Mouse (Mus musculus) adipocyte (in vitro differentiated cells): Measurements from ENCODE around the gene Tmc5.

Experiments
- DNase-seq: peaks from one replicate; pipeline ENCODE4 v3.0.0-alpha.2; 2016; ENCODE audit warnings: low spot score

Tmc5 gene

DNA sequence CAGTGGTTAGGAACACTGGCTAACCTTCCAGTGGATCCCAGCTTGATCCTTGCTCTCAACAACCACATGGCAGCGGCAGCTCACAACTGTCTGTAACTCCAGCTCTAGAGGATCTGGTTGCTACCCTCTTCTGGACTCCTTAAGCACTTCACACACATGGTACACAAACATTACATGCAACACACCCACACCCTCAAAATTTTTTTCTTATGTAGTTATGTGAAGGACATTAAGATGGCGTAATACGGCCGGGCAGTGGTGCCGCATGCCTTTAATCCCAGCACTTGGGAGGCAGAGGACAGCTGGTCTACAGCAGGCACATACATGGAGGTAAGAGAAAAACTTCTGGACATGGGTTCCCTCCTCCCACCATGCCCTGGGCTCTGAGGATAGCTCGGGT is 99.0 kb downstream of the Tmc5 start:
- DNase-seq, result no peak

DNA sequence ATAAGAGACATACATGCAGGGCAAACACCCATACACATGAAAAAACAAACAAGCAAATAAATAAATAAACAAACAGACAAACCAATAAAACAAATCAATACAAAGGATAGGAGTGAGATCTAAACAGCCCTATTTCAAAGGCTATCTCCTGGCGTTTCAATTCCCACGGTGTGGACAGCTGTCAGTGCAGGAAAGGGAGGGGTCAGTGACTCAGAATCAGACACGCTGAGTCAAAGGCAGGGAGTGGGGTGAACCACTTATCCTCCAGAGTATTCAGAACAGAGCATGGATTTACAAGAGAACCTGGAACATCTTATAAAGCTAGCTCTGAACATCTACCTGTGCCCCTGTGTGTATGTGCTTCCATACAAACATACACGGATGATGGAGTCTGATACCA is 100.1 kb downstream of the Tmc5 start:
- no peak for DNase-seq

DNA sequence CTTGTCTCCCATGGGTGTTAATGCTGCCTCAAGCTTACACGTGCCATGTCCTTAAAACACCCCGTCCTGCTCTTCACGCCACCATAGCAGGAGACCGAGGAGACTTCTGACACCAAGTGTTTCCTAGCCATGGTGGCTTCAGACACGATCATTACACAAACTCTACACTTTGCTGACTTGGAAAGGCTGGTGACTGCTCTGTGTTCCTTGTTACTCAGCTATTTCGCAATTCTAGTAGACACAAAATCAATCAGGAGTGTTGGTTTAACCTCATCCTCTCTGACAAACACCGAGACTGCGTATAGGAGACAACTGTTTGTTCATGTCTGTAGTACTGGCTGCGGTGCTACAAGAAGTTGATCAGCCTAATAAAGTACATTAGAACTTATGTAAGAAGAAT is 101.8 kb downstream of the Tmc5 start:
- DNase-seq, result peak; percentile 66

DNA sequence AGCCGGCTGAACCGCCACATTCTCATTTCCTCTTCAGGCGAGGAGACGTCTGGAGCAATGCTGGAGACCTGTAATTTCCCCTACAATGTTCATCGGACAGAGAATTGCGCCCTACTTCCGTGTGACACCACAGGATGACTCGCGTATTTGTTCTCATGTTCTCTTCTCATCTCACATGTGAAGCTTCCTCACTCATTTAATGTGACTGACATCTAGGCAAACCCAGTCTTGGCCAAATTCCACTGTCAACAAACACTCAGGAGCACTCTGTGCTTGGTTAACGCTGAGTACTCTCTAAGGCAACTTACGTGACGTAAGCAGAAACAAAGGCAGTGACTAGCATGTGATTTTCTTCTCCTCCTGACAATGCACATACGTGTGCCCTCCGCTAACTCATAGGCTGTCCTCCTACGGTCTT is 106.1 kb downstream of the Tmc5 start:
- DNase-seq, result peak; percentile 50

DNA sequence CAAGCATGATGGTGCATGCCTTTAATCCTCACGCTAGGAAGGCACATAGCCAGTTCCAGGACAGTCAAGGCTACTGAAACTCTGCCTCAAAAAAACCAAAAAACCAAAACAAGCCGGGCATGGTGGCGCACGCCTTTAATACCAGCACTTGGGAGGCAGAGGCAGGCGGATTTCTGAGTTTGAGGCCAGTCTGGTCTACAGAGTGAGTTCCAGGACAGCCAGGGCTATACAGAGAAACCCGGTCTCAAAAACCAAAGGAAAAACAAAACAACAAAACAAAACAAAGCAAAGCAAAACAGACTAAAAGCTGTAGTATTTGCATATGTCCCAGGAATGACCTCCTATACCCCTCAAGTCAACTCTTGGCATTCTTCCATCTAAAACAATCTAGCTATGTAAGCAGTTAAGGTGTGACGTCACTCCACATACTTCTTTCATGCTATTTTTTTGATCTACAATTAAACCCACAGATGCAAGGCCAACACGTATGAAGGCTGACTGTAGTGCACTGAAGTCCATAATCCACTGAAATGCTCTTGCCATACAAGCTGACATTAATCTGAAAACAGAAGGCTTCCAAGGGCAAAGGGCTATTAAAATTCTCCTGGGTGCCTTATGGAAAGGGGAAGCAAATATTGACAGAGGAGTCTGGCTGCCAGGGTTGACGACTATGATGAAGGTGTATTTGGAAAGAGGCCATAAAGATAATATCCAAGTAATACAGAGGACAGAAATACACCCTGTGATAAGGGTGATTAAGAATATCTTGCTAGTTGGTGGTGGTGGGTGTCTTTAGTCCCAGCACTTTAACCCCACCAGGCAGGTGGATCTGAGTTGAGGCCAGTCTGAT is 107.1 kb downstream of the Tmc5 start:
- DNase-seq, result no peak

DNA sequence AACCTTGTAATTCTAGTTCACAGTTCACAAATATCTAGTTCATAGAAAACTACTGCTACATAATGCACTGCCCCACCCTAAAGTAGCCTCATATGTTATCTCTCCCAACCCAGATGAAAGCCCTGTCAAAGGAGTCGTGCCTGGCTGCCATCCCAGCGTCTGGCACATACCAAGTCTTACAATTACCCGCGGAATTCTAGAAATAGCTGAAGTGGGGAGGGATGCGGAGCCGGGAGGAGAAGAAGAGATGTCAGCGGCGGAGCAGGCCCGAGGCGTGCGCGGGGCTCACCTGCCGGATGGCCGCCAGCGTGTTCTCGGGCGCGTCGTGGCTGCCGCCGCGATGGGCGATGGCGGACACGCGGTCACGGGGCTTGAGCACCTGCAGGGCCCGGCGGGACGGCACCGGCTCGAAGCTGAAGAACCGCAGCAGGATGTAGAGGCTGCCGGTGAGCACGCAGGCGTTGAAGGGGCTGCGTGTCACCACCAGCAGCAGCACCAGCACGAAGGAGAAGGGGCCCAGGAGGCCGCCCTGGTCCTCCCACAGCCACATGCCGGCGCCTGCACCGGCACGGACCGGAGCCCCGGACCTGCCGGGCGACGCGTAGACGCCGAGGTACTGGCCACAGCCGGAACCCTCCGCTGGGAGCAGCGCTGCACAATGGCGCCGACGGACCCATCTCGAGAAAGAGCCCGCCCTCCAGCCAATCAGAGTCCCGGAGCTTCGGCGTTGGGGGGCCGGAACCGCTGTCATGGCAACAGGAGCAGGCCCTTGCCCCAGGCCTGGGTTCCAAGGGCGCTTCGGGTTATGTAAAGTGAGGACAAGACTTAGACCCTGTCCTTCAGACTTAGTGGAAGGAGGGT is 108.2 kb downstream of the Tmc5 start, which contains the start of gene Gde1:
Gde1 (minus strand) TSS at position 678 of the 861 bp plus-strand sequence.
- DNase-seq, result peak; percentile 79

DNA sequence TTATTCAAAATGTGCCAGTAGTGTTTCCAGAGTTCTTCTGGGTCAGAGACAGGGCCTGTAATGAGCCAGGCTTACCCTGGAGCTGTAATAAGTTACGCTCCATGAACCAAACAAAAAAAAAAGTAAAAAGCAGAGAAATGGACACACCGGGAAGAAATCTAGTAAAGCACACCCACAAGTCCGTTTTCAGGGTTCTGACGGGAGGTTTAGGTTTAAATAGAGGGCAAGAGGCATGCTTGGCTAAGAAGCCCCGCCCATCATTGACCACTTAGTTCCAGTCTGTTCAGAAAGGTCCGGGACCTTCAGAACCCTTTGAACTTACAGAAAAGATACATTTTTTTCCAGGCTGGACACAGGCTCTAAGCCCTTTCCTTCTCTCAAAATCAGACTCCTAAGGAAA is 109.0 kb downstream of the Tmc5 start:
- DNase-seq, result no peak

DNA sequence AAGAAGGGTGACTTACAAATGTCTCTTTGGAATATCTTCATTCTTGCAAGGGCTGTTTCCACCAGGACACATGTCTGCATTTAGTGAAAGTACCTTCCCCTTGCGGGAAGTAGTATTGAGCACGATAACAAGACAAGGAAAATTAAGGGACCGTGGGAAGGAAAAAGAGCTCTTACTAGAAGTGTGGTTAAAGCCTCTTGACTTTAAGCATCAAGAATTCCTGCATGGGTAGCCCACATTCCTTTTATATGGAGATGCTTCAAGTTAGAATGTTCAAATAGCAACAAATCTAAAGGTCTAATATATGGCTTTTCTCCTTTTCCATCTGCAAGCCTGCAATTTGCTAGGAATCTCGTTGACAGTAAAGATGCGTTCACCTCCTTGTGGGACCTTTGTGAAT is 109.4 kb downstream of the Tmc5 start:
- DNase-seq, result no peak

DNA sequence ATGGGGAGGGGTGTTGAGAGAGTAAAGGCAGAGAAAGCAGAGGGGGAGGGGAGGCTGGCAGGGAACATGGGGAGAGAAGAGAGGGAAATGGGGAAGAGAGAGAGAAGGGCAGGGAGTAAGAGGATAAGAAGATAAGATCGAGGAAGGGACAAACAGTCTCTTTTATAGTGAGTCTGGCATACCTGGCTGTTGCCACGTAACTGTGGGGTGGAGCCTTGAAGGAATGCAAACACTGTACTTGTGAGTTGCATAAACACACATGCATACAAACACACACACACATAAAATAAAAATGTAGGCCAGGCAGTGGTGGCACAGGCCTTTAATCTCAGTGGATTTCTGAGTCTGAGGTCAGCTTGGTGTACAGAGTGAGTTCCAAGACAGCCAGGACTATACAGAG is 110.1 kb downstream of the Tmc5 start:
- no peak for DNase-seq

DNA sequence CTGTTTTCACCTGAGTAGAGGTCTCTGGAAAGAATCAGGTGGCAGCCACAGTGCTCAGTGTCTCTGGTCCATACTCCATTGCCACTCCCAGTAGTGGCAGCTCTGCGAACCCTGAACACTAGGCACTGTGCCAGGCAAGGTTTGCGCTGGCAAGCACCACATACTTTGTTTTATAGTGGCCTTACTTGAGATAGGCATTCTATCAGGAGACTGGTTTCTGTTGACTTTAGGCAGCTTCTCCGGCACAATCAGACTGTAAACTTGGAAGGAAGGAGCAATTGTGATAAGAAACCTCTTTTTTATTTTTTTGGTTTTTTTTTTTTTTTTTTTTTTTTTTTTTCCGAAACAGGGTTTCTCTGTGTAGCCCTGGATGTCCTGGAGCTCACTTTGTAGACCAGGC is 110.9 kb downstream of the Tmc5 start:
- DNase-seq, result no peak

DNA sequence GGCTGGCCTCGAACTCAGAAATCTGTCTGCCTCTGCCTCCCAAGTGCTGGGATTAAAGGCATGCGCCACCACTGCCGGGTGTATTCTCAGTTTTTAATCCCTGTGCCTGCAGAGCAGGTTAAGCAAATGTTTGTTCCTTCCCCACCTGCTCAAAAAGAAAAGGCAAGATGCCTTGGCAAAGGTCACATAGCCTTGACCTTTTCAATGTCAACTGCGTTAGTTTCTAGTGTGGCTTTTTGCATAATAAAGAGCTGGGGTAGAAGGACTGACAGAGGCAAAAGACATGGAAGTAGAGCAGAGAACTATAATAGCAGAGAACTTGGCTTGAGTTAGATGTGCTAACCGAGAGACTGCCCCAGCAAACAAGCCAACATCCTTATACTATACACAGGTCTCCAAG is 113.7 kb downstream of the Tmc5 start:
- no peak for DNase-seq

DNA sequence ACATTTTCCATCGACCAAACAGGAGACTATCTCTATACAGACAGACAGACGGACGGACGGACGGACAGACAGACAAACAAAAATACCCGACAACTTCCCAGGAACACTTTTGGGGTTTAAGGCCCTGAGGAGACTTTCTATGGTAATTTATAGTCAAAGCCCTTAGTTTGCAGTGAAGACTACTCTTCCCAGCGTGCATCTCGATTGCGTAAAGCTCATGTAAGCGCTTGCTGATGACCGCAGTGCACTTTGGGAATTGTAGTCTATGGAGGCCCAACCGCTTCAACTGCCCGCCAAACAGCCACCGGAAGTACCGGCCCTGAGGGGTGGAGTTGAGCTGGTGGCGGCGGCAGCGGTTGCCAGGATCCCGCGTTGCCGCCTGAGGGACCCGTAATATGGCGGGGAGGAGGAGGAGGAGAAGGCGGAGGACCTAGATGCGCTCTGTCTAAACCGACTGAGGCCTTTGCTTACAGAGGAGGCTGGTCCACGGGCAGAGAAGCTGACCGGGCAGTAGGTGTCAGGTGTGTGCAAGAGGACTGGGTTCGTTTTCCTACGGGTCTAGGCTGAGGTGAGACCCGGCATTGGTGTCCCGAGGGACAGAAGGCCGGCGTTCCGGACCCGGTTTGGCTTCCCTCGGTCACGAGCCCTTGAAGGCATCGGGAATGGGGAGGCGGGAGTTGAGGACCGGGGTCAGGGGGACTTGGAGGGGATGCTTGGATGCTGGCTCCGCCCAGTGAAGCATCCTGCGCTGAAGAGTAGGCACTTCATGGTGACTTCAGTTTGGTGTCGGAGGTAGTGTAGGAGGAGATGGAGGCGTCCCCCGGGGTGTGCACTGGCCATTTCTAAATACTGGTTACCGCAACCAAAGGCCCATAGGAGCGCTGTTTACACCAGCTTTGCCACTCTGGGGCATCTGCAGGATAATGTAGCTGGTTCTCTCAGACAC is 115.4 kb downstream of the Tmc5 start, which contains the start of gene Ccp110:
Ccp110 (plus strand) TSS at position 325 of the 946 bp plus-strand sequence.
- DNase-seq, result peak; percentile 94

DNA sequence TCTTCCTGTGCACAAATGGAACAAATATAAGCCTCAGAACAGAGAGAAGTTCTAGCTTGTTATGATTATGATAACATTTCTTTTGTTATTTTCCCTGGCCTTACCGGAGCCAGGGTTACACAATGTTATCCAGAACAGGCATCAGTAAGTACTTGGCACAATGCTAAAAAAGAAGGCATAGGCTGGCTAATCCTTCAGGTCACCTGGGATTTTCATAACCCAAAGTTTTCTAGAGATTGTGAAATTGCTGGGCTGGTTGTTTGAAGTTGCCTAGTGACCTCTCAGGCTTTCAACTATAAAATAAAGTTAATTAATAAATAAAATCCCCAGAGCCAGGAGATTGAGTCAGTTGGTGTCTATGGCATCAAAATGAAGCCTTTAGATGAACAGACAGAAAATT is 117.8 kb downstream of the Tmc5 start:
- no peak for DNase-seq

DNA sequence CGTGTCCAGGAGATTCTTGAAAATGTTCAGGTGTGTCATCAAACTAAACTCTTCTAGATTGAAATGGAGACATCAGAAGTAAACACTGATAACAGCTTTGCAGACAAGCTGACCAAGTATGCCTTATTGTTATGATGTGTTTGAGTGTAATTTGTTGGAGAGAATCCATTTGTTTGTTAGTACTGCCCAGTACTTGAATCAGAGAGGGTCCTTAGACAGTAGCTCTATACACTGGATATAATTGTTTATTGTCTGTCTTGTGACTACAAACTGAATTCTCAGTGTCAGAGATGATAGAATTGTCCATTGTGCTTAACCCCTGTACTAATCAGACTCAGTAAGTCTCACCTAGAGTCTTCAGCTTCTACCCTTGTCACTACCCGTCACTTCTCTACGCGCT is 121.0 kb downstream of the Tmc5 start:
- DNase-seq, result no peak

DNA sequence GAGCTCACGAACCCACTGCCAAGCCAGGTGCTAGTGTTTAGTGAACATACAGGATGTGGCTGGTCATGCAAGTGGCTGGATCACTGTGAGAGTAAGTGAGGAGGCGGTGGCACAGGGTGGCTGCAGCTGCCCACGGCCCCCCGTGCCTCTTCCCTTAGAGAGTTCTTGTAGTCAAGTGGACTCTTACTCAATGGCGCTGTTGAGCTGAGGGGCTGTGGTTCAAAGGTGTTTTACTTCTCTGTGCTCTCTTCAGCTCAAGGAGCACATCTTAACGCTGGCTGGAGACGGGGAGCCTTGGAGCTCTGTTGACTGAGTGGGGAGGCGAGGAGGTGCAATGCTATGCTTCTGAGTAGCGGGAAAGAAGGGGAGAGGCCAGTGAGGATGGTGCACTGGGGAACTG is 126.8 kb downstream of the Tmc5 start:
- DNase-seq, result no peak
